Mouse (Mus musculus) brain, embryonic 14.5 days (tissue): Measurements from ENCODE around the gene Mafk.

Experiments
- CTCF ChIP-seq: fragments of 200-500 bp; IDR thresholded peaks from 2 replicates; pipeline ENCODE4 v1.5.1; 2012; ENCODE audit warnings: inconsistent platforms, mild to moderate bottlenecking, moderate library complexity, borderline replicate concordance; ENCODE audit not compliant: insufficient read depth, insufficient read length; ENCODE audit errors: extremely low read depth
- POLR2A ChIP-seq: fragments of 200-500 bp; IDR thresholded peaks from 2 replicates; pipeline ENCODE4 v1.6.1; 2012; ENCODE audit warnings: mild to moderate bottlenecking, inconsistent platforms, borderline replicate concordance; ENCODE audit not compliant: poor library complexity, insufficient read depth, insufficient read length, severe bottlenecking; ENCODE audit errors: extremely low read depth

- TF ChIP-seq CTCF: 0 out of 2 replicates have a peak, but pooled peaks have one; percentile 28
- TF ChIP-seq POLR2A: no peak
Measured at GRCm38 (mm10) chr5:139809397-139809796, 18.1 kb downstream of the Mafk start.
